Mouse (Mus musculus) limb, embryonic 14.5 days (tissue): ENCODE data around the gene Fam166a. TPM values are rescaled to one million over a fixed set of nuclear protein-coding genes. Genes with fewer than 3 reads are reported as not detected.

ENCODE experiments used
- ATAC-seq: fragments of 200-750 bp; cut with Nextera tagmentation; 2 replicates; pipeline ENCODE4 v1.8.0; 2017; ENCODE audit warnings: low read depth, moderate number of reproducible peaks, moderate TSS enrichment; ENCODE audit not compliant: low FRiP score
- DNase-seq: peaks from one replicate; pipeline ENCODE4 v3.0.0-alpha.2; 2015; ENCODE audit warnings: low spot score
- H3K27ac ChIP-seq: fragments of 300-500 bp; sonication (generic); replicated peaks from 2 replicates; pipeline ENCODE4 v1.5.1; 2014; ENCODE audit warnings: low read depth, mild to moderate bottlenecking, low read length, moderate library complexity, mixed read lengths
- H3K27me3 ChIP-seq: fragments of 300-500 bp; sonication (generic); 2 replicates; pipeline ENCODE4 v1.6.1; 2014; ENCODE audit warnings: low read length, mixed read lengths; ENCODE audit not compliant: control insufficient read depth, insufficient read depth
- H3K36me3 ChIP-seq: fragments of 300-500 bp; sonication (generic); 2 replicates; pipeline ENCODE4 v1.6.1; 2014; ENCODE audit warnings: mild to moderate bottlenecking, low read length, moderate library complexity, mixed read lengths; ENCODE audit not compliant: control insufficient read depth, insufficient read depth
- H3K4me1 ChIP-seq: fragments of 300-500 bp; sonication (generic); 2 replicates; pipeline ENCODE4 v1.6.1; 2014; ENCODE audit warnings: antibody characterized with exemption, low read length, mixed read lengths; ENCODE audit not compliant: control insufficient read depth, insufficient read depth
- H3K4me2 ChIP-seq: fragments of 300-500 bp; sonication (generic); replicated peaks from 2 replicates; pipeline ENCODE4 v1.6.1; 2014; ENCODE audit warnings: low read depth, mild to moderate bottlenecking, low read length, moderate library complexity; ENCODE audit not compliant: severe bottlenecking
- H3K4me3 ChIP-seq: fragments of 300-500 bp; sonication (generic); replicated peaks from 2 replicates; pipeline ENCODE4 v1.5.1; 2014; ENCODE audit warnings: low read length
- H3K9ac ChIP-seq: fragments of 300-500 bp; sonication (generic); 2 replicates; pipeline ENCODE4 v1.6.1; 2014; ENCODE audit warnings: mild to moderate bottlenecking, low read depth, low read length, moderate library complexity; ENCODE audit not compliant: severe bottlenecking
- H3K9me3 ChIP-seq: fragments of 300-500 bp; sonication (generic); 2 replicates; pipeline ENCODE4 v1.6.1; 2016; ENCODE audit warnings: low read length; ENCODE audit not compliant: control insufficient read depth
- POLR2A ChIP-seq: fragments of 200-500 bp; IDR thresholded peaks from 2 replicates; pipeline ENCODE4 v1.8.0; 2012; ENCODE audit warnings: inconsistent platforms, mild to moderate bottlenecking, moderate library complexity, borderline replicate concordance; ENCODE audit not compliant: insufficient read depth, insufficient read length; ENCODE audit errors: extremely low read depth
- WGBS: fragments of 180-500 bp; shearing (Covaris S2); extraction: QIAGEN DNeasy Blood & Tissue Kit; methylation state at CpG from one replicate; pipeline ENCODE4 v1.1.7; 2014; 5-methylcytosine and 5-hydroxymethylcytosine counted together
- polyA plus RNA-seq, 2 experiments: library from polyadenylated mRNA; depleted of rRNA in 1 of 2; stranded (reverse) in 1 of 2; unstranded in 1 of 2; fragments of >200 nt; fragmentation: Nextera tagmentation in 1 of 2; extraction: Ambion mirVana in 1 of 2; gene quantifications; 2 replicates each; pipeline versions ENCODE4 v1.2.1 to v1.2.3; 2012 to 2014

Fam166a gene
- polyA plus RNA-seq, 2 experiments = 0.17 TPM; not detected in 1

GRCm38 (mm10) chr2:25241438-25241775, 22.9 kb downstream of the Fam166a start:
- Histone ChIP-seq H3K9ac (no peak overlapping the region), H3K9me3 (no peaks in the 10 kb centered on the region), H3K4me2 (peak overlapping the region; percentile 91), H3K4me1 (peaks cover 12% of the 10 kb centered on the region; the same call in 1 of the 2 replicates), H3K27me3 (peaks cover 14% of the 10 kb centered on the region), H3K36me3 (no peaks in the 10 kb centered on the region), H3K4me3 (peak overlapping the region; percentile 50), H3K27ac (no peak overlapping the region)
- no peak for DNase-seq
- no peak for ATAC-seq
- no peak for TF ChIP-seq POLR2A
- WGBS = 4% methylated on average over 6 of the region's 6 CpGs

- Histone ChIP-seq H3K9me3 (no peaks in the 10 kb centered on the region), H3K4me2 (peak within 1 kb of the TSS; percentile 91), H3K4me3 (peak within 1 kb of the TSS; percentile 50), H3K27me3 (peaks cover 14% of the 10 kb centered on the region), H3K4me1 (peaks cover 12% of the 10 kb centered on the region; the same call in 1 of the 2 replicates), H3K36me3 (no peaks in the 10 kb centered on the region), H3K9ac (peak within 1 kb of the TSS; percentile 60), H3K27ac (no peak within 1 kb of the TSS)
- no peak for TF ChIP-seq POLR2A
- 0% methylated on average over 5 of the region's 59 CpGs for WGBS
- ATAC-seq (no peak), DNase-seq (no peak)
Measured at GRCm38 (mm10) chr2:25242101-25242506, 23.6 kb downstream of the Fam166a start, which contains the start of the genes Rnf208 and Cysrt1. Gene Rnf208, plus strand, starts transcription at chr2:25242255. Gene Cysrt1, minus strand, starts transcription at chr2:25242452.

- no peak overlapping the region for H3K4me3 ChIP-seq
- WGBS = 79% methylated on average over 8 of the region's 8 CpGs
- H3K4me1 ChIP-seq = peaks cover 12% of the 10 kb centered on the region; the same call in 1 of the 2 replicates
- H3K4me2 ChIP-seq = no peak overlapping the region
- no peak overlapping the region for H3K9ac ChIP-seq
- no peak for TF ChIP-seq POLR2A
- peaks cover 14% of the 10 kb centered on the region for H3K27me3 ChIP-seq
- H3K36me3 ChIP-seq = peaks cover 6% of the 10 kb centered on the region; the same call in 1 of the 2 replicates
- no peak for ATAC-seq
- no peaks in the 10 kb centered on the region for H3K9me3 ChIP-seq
- H3K27ac ChIP-seq = no peak overlapping the region
- no peak for DNase-seq
Measured at GRCm38 (mm10) chr2:25243342-25243741, 24.8 kb downstream of the Fam166a start.

DNA sequence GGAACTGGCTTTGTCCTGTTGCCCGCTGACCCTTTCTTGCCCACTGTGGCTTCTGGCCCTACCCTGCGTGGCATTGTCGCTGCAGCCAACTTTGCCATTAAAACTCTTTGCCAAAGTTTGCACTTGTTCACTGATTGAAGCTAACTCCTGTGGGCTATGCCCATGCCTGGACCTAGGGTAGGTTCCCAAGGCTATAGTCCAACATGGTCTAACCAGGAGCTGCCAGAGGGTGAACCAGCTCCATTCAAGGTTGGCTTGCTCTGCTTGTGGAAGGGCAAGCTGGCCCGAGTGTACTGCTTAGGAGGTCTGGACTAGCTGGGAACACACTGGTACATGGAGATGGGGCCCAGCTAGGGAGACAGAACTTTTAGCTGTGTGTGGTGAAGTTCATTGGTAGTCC, 25.6 kb downstream of the Fam166a start:
- Histone ChIP-seq H3K4me1 (peaks cover 12% of the 10 kb centered on the region; the same call in 1 of the 2 replicates), H3K4me3 (no peak overlapping the region), H3K9me3 (no peaks in the 10 kb centered on the region), H3K9ac (no peak overlapping the region), H3K4me2 (no peak overlapping the region), H3K27ac (no peak overlapping the region), H3K27me3 (peaks cover 14% of the 10 kb centered on the region), H3K36me3 (peaks cover 13% of the 10 kb centered on the region; the same call in 1 of the 2 replicates)
- DNase-seq (no peak), ATAC-seq (no peak)
- WGBS = 85% methylated on average over 4 of the region's 4 CpGs
- no peak for TF ChIP-seq POLR2A

- no peak within 1 kb of the TSS for H3K4me3 ChIP-seq
- no peak within 1 kb of the TSS for H3K4me2 ChIP-seq
- DNase-seq = no peak
- no peaks in the 10 kb centered on the region for H3K9me3 ChIP-seq
- no peak within 1 kb of the TSS for H3K9ac ChIP-seq
- no peak for ATAC-seq
- WGBS = 89% methylated on average over 10 of the region's 10 CpGs
- H3K4me1 ChIP-seq = peaks cover under 1% of the 10 kb centered on the region; the same call in 1 of the 2 replicates
- H3K27ac ChIP-seq = no peak within 1 kb of the TSS
- H3K27me3 ChIP-seq = peaks cover 9% of the 10 kb centered on the region
- TF ChIP-seq POLR2A = no peak
- peaks cover 31% of the 10 kb centered on the region for H3K36me3 ChIP-seq
Measured at GRCm38 (mm10) chr2:25246183-25247072, 27.9 kb downstream of the Fam166a start, which contains the start of gene AL732309.1. Gene AL732309.1, minus strand, starts transcription at chr2:25246863.
